Mouse (Mus musculus): ENCODE results near the gene Dlgap1.
A peak's percentile ranks its signal among the peaks of the same experiment; 100 is the strongest.

Gene Dlgap1

DNA sequence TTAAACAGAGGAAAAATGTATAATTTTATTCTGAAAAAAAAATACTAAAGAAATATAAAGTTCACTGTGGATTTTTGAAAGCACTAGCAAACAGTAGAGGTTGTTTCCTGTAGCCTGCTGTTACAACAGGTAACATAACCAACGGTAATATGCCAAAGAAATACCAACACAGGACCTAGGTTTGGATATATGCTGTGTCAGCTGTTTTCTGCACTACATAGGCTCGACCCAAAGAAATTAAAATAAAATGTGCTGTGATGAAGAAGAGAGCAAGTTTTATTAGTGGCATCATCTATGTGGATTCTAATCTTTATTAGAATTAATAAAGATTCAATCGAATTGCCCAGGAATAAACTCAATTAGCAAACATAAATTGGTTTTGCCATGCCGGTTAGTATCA lies 378.5 kb downstream of the Dlgap1 start:
- no peak for DNase-seq

DNA sequence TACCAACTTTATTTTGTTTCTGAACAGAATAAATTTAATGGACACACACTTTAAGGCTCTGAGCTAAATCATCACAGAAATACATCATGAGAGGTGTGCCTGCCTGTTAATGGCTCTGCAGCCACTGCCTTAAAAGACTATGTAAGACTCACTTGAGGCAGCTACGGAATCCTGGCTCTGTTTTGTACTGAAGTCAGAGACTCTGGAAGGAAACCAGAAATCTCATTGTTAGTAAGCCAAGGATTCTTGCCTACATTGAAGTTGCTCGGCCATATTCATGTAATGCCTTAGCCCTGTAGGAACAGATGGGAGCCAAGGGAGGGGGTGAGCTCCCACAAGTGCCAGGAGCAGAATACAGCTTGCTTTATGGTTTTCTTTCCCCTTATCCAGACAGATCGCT lies 394.7 kb downstream of the Dlgap1 start:
- no peak for DNase-seq

DNA sequence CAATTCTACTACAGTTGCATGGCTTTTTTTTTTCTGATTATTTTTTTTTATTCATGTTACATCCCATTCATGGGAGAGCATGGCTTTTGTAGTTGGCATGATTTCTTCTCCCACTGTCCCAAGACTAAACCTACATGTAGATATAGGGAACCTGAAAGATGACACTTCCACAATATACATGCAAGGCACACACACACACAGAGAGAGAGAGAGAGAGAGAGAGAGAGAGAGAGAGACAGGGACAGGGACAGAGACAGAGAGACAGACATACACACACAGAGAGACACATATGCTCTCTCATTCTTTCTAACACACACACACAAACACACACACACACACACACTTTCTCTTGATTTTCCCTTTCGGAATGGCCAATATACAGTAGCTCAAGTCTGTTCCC lies 395.1 kb downstream of the Dlgap1 start:
- no peak for DNase-seq

DNA sequence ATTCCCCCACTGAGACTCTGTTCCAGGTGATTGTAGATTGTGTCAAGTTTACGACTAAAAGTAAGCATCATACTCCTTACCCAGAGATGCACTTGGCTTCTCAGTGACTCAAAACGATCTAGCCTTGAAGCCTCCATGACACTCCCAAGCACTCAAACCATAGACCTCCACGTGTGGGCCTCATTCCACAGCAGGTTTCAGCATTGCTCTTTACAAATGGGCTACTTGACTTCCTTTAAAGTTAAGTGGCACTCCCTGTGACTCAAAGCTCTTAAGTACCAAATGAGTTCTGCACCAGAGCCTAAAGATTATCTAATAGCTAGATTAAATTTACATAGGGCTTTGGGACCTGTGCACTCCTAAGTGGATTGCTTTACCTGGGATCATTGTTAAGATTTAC lies 400.3 kb downstream of the Dlgap1 start:
- DNase-seq, result no peak

- no peak for DNase-seq
Measured at GRCm38 (mm10) chr17:70377020-70377419, 408.1 kb downstream of the Dlgap1 start.

DNA sequence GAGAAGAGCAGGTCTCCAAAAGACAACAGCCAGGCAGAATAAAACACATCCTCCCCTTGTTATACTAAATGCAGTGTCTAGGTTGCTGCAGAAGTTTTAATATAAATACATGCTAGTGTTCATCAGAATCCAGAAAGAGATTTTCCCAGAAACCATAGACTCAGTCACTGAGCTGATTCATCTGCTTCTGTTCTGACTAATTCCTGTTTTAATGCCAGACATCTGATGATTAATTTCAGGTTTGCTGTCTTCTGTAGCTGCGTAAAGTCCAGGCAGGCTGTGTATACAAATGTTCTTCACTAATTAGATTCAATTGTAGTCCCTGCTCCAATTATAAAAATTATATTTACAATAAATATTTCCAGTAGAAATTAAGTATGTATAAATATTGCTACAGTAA lies 419.6 kb downstream of the Dlgap1 start:
- DNase-seq, result no peak

GRCm38 (mm10) chr17:70397220-70397619 lies 428.3 kb downstream of the Dlgap1 start:
- no peak for DNase-seq

- no peak for DNase-seq
Measured at GRCm38 (mm10) chr17:70397708-70398107, 428.8 kb downstream of the Dlgap1 start.

DNA sequence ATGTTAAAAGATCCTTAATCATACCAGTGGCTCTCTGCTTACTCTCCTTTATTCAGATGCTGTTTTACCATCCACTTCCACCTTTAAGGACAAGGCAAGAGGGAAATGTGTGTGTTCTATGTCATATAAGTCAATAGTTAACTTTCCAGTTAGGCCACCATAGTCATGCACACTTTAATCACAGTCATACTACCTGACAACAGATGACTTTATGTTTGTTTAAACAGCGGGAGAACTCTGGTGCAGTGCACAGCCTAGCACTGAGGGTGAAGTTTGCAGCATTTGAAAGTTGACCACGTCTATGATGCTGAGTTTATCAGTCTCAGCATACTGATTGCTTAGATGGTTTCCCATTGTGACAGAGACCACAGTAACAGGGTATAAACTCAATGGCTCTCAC lies 433.0 kb downstream of the Dlgap1 start:
- DNase-seq, result no peak

DNA sequence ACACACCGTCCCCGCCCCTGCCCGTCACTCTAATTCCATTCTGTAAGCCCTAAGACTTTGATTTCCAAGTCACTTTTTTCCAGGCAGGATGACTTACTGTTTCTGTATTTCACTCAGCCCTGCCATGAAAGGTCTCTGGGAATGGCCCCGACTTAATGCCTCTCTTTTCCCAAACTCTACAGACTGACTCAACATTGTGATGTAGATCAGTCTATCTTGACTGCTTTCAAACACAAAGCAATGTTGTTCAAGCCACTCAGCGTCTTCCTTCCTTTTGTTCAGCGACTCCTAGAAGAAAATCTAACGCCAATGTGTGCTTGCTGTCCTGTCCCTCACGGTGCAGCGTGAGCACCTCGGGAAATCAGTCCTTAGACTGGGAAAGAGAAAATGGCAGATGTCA lies 434.9 kb downstream of the Dlgap1 start:
- DNase-seq, result no peak

GRCm38 (mm10) chr17:70414202-70414601 lies 445.3 kb downstream of the Dlgap1 start:
- no peak for DNase-seq

DNA sequence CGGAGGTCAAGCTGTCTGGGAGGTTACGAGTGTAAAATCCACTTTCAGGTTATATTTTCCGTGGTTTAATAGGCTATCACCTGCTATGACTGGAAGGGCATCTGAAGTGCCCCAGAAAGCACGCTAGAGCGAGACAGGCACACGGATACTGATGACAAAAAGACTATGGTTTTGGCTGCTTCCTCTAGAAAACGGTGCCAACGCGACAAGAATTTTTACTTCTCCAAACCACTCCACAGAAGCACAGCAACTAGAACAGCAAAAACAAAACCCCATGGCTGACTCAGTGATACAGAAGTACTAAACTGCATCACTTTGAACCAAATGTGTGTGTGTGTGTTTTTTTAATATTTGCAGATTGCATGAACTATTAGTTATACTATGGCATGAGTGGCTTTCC lies 459.0 kb downstream of the Dlgap1 start:
- DNase-seq, result no peak

DNA sequence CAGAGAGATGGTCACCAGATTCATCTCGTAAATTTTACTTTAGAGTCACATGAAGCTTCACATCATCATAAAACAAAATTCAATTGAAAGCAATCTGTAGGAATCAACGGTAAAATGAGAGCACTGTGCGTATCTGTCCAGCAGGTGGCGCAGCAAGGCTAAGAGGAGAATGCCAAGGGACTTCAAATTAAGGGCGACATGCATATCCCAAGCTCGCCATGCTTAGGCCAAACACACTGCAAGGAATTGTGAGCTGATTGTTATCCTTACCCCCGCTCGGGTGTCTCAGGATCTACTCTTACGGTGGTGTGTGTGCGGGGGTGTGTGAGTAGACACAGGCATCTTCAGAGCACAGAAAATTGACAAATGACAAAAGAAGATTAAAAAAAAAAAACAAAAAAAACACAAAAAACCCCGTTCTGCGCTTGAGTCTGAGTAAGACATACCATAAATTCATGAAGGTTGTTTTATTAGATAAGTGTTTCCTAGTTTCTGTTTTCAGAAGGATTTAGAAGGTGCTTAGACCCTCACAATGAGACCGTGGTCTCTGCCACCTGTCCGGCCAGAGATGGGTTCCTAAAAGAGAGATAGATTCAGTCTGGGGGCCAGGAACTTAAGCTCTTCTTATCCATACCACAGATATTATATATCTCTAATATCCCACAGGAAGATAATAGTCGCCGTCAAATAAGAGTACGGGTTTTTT lies 461.0 kb downstream of the Dlgap1 start:
- peak in 1 of 2 experiments; percentile 41 for DNase-seq

GRCm38 (mm10) chr17:70430452-70430787 lies 461.5 kb downstream of the Dlgap1 start:
- DNase-seq, result peak in 1 of 2 experiments; percentile 4

- DNase-seq, result no peak
Measured at GRCm38 (mm10) chr17:70432834-70433233, 464.0 kb downstream of the Dlgap1 start.

GRCm38 (mm10) chr17:70434549-70434948 lies 465.7 kb downstream of the Dlgap1 start:
- DNase-seq, result no peak

GRCm38 (mm10) chr17:70435612-70436011 lies 466.7 kb downstream of the Dlgap1 start:
- DNase-seq, result no peak

- DNase-seq, result no peak
Measured at GRCm38 (mm10) chr17:70437229-70437628, 468.4 kb downstream of the Dlgap1 start.

DNA sequence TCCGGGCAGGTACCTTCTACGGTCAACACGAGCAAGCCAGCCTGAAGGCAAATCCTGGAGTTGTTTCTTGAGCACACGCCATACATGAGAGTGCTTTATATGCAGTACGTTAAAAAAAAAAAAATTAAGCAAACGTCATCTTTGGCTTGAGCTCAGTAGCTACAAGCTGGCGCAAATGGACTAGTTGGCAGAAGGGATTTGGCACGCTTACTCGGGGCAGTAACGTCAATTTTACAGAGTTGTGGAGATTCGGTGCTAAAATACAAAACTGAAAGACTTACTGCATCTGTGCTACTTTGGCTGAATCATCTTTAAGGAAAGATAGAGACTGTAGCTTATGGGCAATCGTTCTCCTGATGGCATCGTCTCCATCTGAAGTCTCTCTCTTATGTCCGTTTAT lies 474.1 kb downstream of the Dlgap1 start:
- no peak for DNase-seq

- no peak for DNase-seq
Measured at GRCm38 (mm10) chr17:70446451-70446850, 477.6 kb downstream of the Dlgap1 start.

DNA sequence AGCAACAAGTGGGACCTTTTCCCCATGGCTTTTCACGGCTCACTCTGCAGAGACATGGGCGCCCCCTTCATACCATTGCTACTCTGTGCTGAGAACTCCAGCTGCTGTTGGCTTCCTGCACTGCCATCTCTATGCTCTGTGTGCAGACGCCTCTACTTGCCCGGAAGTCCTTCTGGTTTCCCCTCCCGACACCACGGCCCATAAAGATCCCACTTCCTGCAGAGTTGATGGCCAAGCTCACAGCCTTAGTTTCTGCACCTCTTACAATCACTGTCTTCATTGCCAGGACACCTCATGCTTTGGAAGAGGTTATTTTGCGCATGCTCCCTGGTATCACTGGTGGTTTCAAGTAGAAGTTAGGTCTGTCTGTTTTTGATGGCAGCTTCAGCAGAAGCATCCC lies 486.2 kb downstream of the Dlgap1 start:
- DNase-seq, result no peak

- no peak for DNase-seq
Measured at GRCm38 (mm10) chr17:70457103-70457502, 488.2 kb downstream of the Dlgap1 start.

DNA sequence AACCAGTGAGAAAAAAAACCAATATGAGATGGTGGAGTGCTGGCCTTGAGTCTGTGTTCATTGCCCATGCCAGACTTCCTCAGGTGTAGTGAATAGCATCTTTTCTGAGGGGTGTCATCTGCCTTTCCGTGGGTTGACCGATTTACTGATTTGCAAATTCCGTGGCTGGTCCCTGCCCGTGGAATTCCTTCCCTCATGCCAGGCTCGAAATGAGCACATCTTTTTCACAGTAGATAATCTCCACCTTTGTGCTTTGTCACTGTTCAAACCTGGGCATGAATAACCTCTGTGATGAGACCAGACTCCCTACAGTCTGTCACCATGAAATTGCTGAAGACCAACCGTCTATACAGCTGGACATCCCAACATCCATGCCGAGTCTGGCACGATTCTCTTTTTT lies 493.4 kb downstream of the Dlgap1 start:
- DNase-seq, result no peak

- no peak for DNase-seq
Measured at GRCm38 (mm10) chr17:70462771-70463491, 494.1 kb downstream of the Dlgap1 start.

GRCm38 (mm10) chr17:70466413-70466812 lies 497.5 kb downstream of the Dlgap1 start:
- no peak for DNase-seq

Data from spleen, adult 18-20 months (tissue).